Mouse (Mus musculus) naive thymus-derived CD4-positive, alpha-beta T cell, adult 2 months (primary cell): ENCODE measurements around the gene Mtmr10.
A peak's percentile ranks its signal among the peaks of the same experiment; 100 is the strongest.

ENCODE experiments used
- DNase-seq: peaks from one replicate; pipeline ENCODE4 v3.0.0-alpha.2; 2011; ENCODE audit warnings: low read depth

Mtmr10 gene

GRCm38 (mm10) chr7:64287414-64288091 is at the start of gene Mtmr10:
TSS of gene Mtmr10 (plus strand) at chr7:64287653.
- peak; percentile 97 for DNase-seq

- DNase-seq: no peak
Measured at GRCm38 (mm10) chr7:64237747-64238146, 49.7 kb upstream of the Mtmr10 start.

- no peak for DNase-seq
Measured at GRCm38 (mm10) chr7:64238410-64239086, 48.9 kb upstream of the Mtmr10 start.

- DNase-seq: no peak
Measured at GRCm38 (mm10) chr7:64239138-64239805, 48.2 kb upstream of the Mtmr10 start.

- DNase-seq: no peak
Measured at GRCm38 (mm10) chr7:64239806-64240315, 47.6 kb upstream of the Mtmr10 start.

GRCm38 (mm10) chr7:64242424-64242823 is 45.0 kb upstream of the Mtmr10 start:
- DNase-seq: no peak

- DNase-seq: no peak
Measured at GRCm38 (mm10) chr7:64244371-64244770, 43.1 kb upstream of the Mtmr10 start.

- DNase-seq: no peak
Measured at GRCm38 (mm10) chr7:64246713-64247112, 40.7 kb upstream of the Mtmr10 start.

- DNase-seq: peak; percentile 66
Measured at GRCm38 (mm10) chr7:64248352-64248751, 39.1 kb upstream of the Mtmr10 start.

- peak; percentile 59 for DNase-seq
Measured at GRCm38 (mm10) chr7:64249715-64250114, 37.7 kb upstream of the Mtmr10 start.

- DNase-seq: no peak
Measured at GRCm38 (mm10) chr7:64250417-64250816, 37.0 kb upstream of the Mtmr10 start.

GRCm38 (mm10) chr7:64253736-64254135 is 33.7 kb upstream of the Mtmr10 start:
- no peak for DNase-seq

GRCm38 (mm10) chr7:64265502-64266279 is 21.8 kb upstream of the Mtmr10 start:
- DNase-seq: no peak

- no peak for DNase-seq
Measured at GRCm38 (mm10) chr7:64266587-64266986, 20.9 kb upstream of the Mtmr10 start.

GRCm38 (mm10) chr7:64271926-64272325 is 15.5 kb upstream of the Mtmr10 start:
- no peak for DNase-seq

- DNase-seq: no peak
Measured at GRCm38 (mm10) chr7:64275518-64275917, 11.9 kb upstream of the Mtmr10 start.

GRCm38 (mm10) chr7:64276921-64277320 is 10.5 kb upstream of the Mtmr10 start:
- DNase-seq: no peak

- DNase-seq: no peak
Measured at GRCm38 (mm10) chr7:64278526-64278925, 8.9 kb upstream of the Mtmr10 start.

- DNase-seq: no peak
Measured at GRCm38 (mm10) chr7:64279548-64279947, 7.9 kb upstream of the Mtmr10 start.

GRCm38 (mm10) chr7:64286566-64286965 is 887 bp upstream of the Mtmr10 start:
- DNase-seq: peak; percentile 15

- DNase-seq: no peak
Measured at GRCm38 (mm10) chr7:64289416-64289815, 2.0 kb downstream of the Mtmr10 start.

- DNase-seq: no peak
Measured at GRCm38 (mm10) chr7:64290431-64290830, 3.0 kb downstream of the Mtmr10 start.
